Mouse (Mus musculus) CH12.LX (cell line): ENCODE results near the gene Asap2. TPM values are rescaled to one million over a fixed set of nuclear protein-coding genes. Genes with fewer than 3 reads are reported as not detected.

Source experiments
- DNase-seq: peaks from one replicate; pipeline ENCODE4 v3.0.0-alpha.2; 2013; ENCODE audit errors: extremely low read depth
- H3K27ac ChIP-seq: 2 replicates; pipeline ENCODE4 v1.5.1; 2012; ENCODE audit warnings: low read depth, mild to moderate bottlenecking, control low read depth, moderate library complexity; ENCODE audit not compliant: insufficient read depth
- H3K27me3 ChIP-seq: replicated peaks from 2 replicates; pipeline ENCODE3; 2012; ENCODE audit warnings: inconsistent platforms
- H3K36me3 ChIP-seq, 2 experiments: replicated peaks in 1 of 2; 2 replicates each; pipeline versions ENCODE3 to v1.6.1; 2012; ENCODE audit warnings: inconsistent platforms in 1 of 2, low read length in 1 of 2, mild to moderate bottlenecking in 1 of 2, mixed read lengths in 1 of 2, moderate library complexity in 1 of 2; ENCODE audit not compliant: control insufficient read depth in 1 of 2, insufficient read depth in 1 of 2
- H3K4me1 ChIP-seq, 2 experiments: 2 replicates each; pipeline ENCODE4 v1.6.1; 2012; ENCODE audit warnings: inconsistent platforms in 1 of 2, moderate library complexity in 1 of 2; ENCODE audit not compliant: insufficient read depth in 2 of 2, control insufficient read depth in 1 of 2
- H3K4me2 ChIP-seq: 2 replicates; pipeline ENCODE4 v1.6.1; 2012; ENCODE audit warnings: low read depth, mild to moderate bottlenecking, control low read depth; ENCODE audit not compliant: poor library complexity, insufficient read depth, severe bottlenecking
- H3K4me3 ChIP-seq, 3 experiments: fragments of 150-350 bp in 1 of 3; sonication (generic) in 1 of 3; replicated peaks in 1 of 3; 2 replicates each; pipeline versions ENCODE3 to v1.5.1; 2011 to 2012; ENCODE audit warnings: low read depth in 2 of 3, low read length in 2 of 3, mild to moderate bottlenecking in 2 of 3, moderate library complexity in 2 of 3, control low read depth in 1 of 3, improper control_type of control experiment in 1 of 3, inconsistent platforms in 1 of 3, mixed read lengths in 1 of 3; ENCODE audit not compliant: poor library complexity in 1 of 3
- H3K79me2 ChIP-seq: replicated peaks from 2 replicates; pipeline ENCODE4 v1.6.1; 2012; ENCODE audit warnings: mild to moderate bottlenecking, moderate library complexity; ENCODE audit not compliant: control insufficient read depth, poor library complexity, insufficient read depth, severe bottlenecking; ENCODE audit errors: extremely low read depth
- H3K9ac ChIP-seq: 2 replicates; pipeline ENCODE4 v1.6.1; 2012; ENCODE audit warnings: low read depth, mild to moderate bottlenecking, control low read depth, moderate library complexity; ENCODE audit not compliant: insufficient read depth
- H3K9me3 ChIP-seq: replicated peaks from 2 replicates; pipeline ENCODE3; 2012; ENCODE audit warnings: low read length, inconsistent platforms, mixed read lengths
- BHLHE40 ChIP-seq: IDR thresholded peaks from 2 replicates; pipeline ENCODE4 v1.6.1; 2011; ENCODE audit warnings: mild to moderate bottlenecking, low read depth, low read length, improper control_type of control experiment
- CHD2 ChIP-seq: IDR thresholded peaks from 2 replicates; pipeline ENCODE4 v1.6.1; 2011; ENCODE audit warnings: low read length, improper control_type of control experiment
- CTCF ChIP-seq, 2 experiments: IDR thresholded peaks in 1 of 2; conservative IDR thresholded peaks in 1 of 2; 2 replicates each; pipeline ENCODE4 v1.5.1; 2011 to 2012; ENCODE audit warnings: low read depth in 2 of 2, low read length in 2 of 2, improper control_type of control experiment in 1 of 2, inconsistent platforms in 1 of 2, mild to moderate bottlenecking in 1 of 2, moderate library complexity in 1 of 2
- E2F4 ChIP-seq: IDR thresholded peaks from 2 replicates; pipeline ENCODE4 v1.6.1; 2011; ENCODE audit warnings: low read depth, low read length, improper control_type of control experiment; ENCODE audit not compliant: insufficient replicate concordance
- EP300 ChIP-seq: IDR thresholded peaks from 2 replicates; pipeline ENCODE4 v1.6.1; 2011; ENCODE audit warnings: low read length, improper control_type of control experiment
- GABPA ChIP-seq: IDR thresholded peaks from 2 replicates; pipeline ENCODE4 v1.6.1; 2012; ENCODE audit warnings: low read depth, low read length, improper control_type of control experiment, inconsistent platforms; ENCODE audit not compliant: insufficient replicate concordance
- HCFC1 ChIP-seq: IDR thresholded peaks from 2 replicates; pipeline ENCODE4 v1.6.1; 2012; ENCODE audit warnings: low read depth, mild to moderate bottlenecking, inconsistent platforms, low read length, improper control_type of control experiment
- IRF4 ChIP-seq: IDR thresholded peaks from 2 replicates; pipeline ENCODE4 v1.6.1; 2014; ENCODE audit warnings: low read depth, mild to moderate bottlenecking, inconsistent platforms, low read length, improper control_type of control experiment
- KAT2A ChIP-seq: IDR thresholded peaks from 2 replicates; pipeline ENCODE4 v1.6.1; 2012; ENCODE audit warnings: low read length, improper control_type of control experiment, inconsistent platforms; ENCODE audit not compliant: insufficient replicate concordance
- MAFK ChIP-seq: IDR thresholded peaks from 2 replicates; pipeline ENCODE4 v1.6.1; 2011; ENCODE audit warnings: low read length, improper control_type of control experiment; ENCODE audit not compliant: insufficient replicate concordance
- MAZ ChIP-seq: IDR thresholded peaks from 2 replicates; pipeline ENCODE4 v1.6.1; 2012; ENCODE audit warnings: low read depth, mild to moderate bottlenecking, inconsistent platforms, low read length, improper control_type of control experiment, moderate library complexity
- MEF2A ChIP-seq: IDR thresholded peaks from 2 replicates; pipeline ENCODE4 v1.6.1; 2014; ENCODE audit warnings: low read depth, mild to moderate bottlenecking, inconsistent platforms, low read length, improper control_type of control experiment, borderline replicate concordance
- MXI1 ChIP-seq: IDR thresholded peaks from 2 replicates; pipeline ENCODE4 v1.6.1; 2011; ENCODE audit warnings: mild to moderate bottlenecking, low read depth, low read length, improper control_type of control experiment
- NELFE ChIP-seq: IDR thresholded peaks from 2 replicates; pipeline ENCODE4 v1.6.1; 2011; ENCODE audit warnings: low read depth, low read length, improper control_type of control experiment
- NRF1 ChIP-seq: IDR thresholded peaks from 2 replicates; pipeline ENCODE4 v1.6.1; 2014; ENCODE audit warnings: low read depth, mild to moderate bottlenecking, inconsistent platforms, low read length, improper control_type of control experiment, moderate library complexity
- PAX5 ChIP-seq: IDR thresholded peaks from 2 replicates; pipeline ENCODE4 v1.6.1; 2012; ENCODE audit warnings: low read length, inconsistent platforms, mixed read lengths
- POLR2A ChIP-seq: IDR thresholded peaks from 2 replicates; pipeline ENCODE4 v1.6.1; 2011; ENCODE audit warnings: low read depth, mild to moderate bottlenecking, improper control_type of control experiment, low read length
- POLR2AphosphoS2 ChIP-seq: IDR thresholded peaks from 2 replicates; pipeline ENCODE4 v1.6.1; 2011; ENCODE audit warnings: low read depth, low read length, improper control_type of control experiment
- USF1 ChIP-seq: IDR thresholded peaks from 2 replicates; pipeline ENCODE4 v1.6.1; 2014; ENCODE audit warnings: low read depth, mild to moderate bottlenecking, inconsistent platforms, low read length, improper control_type of control experiment
- ZC3H11A ChIP-seq: IDR thresholded peaks from 2 replicates; pipeline ENCODE4 v1.6.1; 2012; ENCODE audit warnings: low read depth, mild to moderate bottlenecking, inconsistent platforms, low read length, improper control_type of control experiment
- ZKSCAN1 ChIP-seq: IDR thresholded peaks from 2 replicates; pipeline ENCODE4 v1.6.1; 2012; ENCODE audit warnings: low read depth, inconsistent platforms, low read length, improper control_type of control experiment, borderline replicate concordance
- ZNF384 ChIP-seq: IDR thresholded peaks from 2 replicates; pipeline ENCODE4 v1.6.1; 2012; ENCODE audit warnings: low read depth, low read length, improper control_type of control experiment, inconsistent platforms
- dilution Hi-C: fragments of 300-500 bp; cut with MboI; formaldehyde crosslinking; loops from 2 replicates; pipeline ENCODE4 v1.14.3; 2020; ENCODE audit warnings: low sequenced_read_pairs; ENCODE audit not compliant: extremely low pct_unique_long_range_greater_than_20kb, extremely low pct_ligation_motif_present
- in situ Hi-C: fragments of 300-500 bp; cut with MboI; formaldehyde crosslinking; loops from 3 replicates; pipeline ENCODE4 v1.14.3; 2019; ENCODE audit warnings: low sequenced_read_pairs, low pct_ligation_motif_present, low pct_unique_long_range_greater_than_20kb, mixed read lengths
- polyA plus RNA-seq: library from polyadenylated mRNA; unstranded; fragments of >175 nt; gene quantifications from 2 replicates; pipeline ENCODE4 v1.2.1, GENCODE M21; 2012; ENCODE audit warnings: low read depth; ENCODE audit not compliant: insufficient read length
- total RNA-seq, 2 experiments: library from RNA; depleted of rRNA; stranded (reverse); fragments of 300-350 nt in 1 of 2; fragments of >200 nt in 1 of 2; gene quantifications; 2 replicates each; pipeline ENCODE4 v1.2.3; 2012 to 2014

Gene Asap2
- total and polyA plus RNA-seq, 3 experiments, result 0.17 to 0.64 (median 0.17) TPM

DNA sequence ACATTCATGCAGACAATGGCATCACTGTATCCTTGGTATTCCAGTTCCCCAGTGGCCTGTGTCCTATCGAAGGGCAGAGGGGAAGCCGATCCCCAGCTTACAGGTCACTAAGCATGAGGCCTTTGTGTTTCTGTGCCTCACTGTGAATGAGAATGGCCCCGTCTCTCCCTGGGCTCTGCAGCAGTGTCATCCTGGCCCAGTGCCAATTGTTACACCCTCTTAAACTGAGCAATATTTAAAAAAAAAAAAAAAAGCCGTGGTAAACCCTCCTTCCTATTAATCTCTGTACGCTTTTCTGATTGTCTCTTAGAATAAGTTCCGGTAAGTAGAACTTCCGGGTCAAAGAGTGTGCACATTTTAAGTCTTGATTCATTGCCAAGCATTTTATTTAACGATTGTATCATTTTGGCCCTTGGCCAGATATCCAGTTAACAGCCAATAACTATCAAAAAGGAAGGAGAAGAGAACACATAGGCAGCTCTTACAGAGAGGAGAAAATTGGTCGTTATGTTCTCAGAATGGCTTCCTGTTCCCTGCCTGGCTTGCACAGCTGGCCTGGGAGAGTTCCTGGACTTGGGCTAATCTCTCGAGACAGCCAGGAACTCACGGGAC, 214.5 kb downstream of the Asap2 start:
- Histone ChIP-seq H3K4me3 (no peak overlapping the region), H3K4me1 (peaks cover 0 to 25% of the 10 kb centered on the region in 2 experiments; a peak in 3 of 4 replicates), H3K27ac (no peak overlapping the region), H3K9me3 (no peaks in the 10 kb centered on the region), H3K27me3 (no peaks in the 10 kb centered on the region), H3K79me2 (no peaks in the 10 kb centered on the region), H3K4me2 (no peak overlapping the region), H3K36me3 (no peaks in the 10 kb centered on the region), H3K9ac (no peak overlapping the region)
- in situ Hi-C loops (no loop called here), dilution Hi-C loops (no loop called here)
- DNase-seq, result no peak
- TF ChIP-seq POLR2AphosphoS2 (no peak), NRF1 (no peak), POLR2A (no peak), MEF2A (no peak), CHD2 (no peak), E2F4 (no peak)

- TF ChIP-seq ZNF384 (no peak), MXI1 (no peak), KAT2A (no peak), ZKSCAN1 (no peak), CTCF (conservative IDR thresholded peaks at IDR 0.05 in 1 of 2, IDR thresholded peaks at IDR 0.05 in 1 of 2; ENCODE audit: low read depth in 2 of 2, low read length in 2 of 2) (no peak), MAFK (no peak)
- TF ChIP-seq, all 38 proteins: peak for 0
- in situ Hi-C loops, result no loop called here
- Histone ChIP-seq H3K9ac (no peak overlapping the region), H3K9me3 (no peaks in the 10 kb centered on the region), H3K4me1 (peaks cover 0 to 28% of the 10 kb centered on the region in 2 experiments; a peak in 3 of 4 replicates), H3K79me2 (no peaks in the 10 kb centered on the region), H3K27ac (no peak overlapping the region), H3K27me3 (no peaks in the 10 kb centered on the region), H3K4me3 (no peak overlapping the region), H3K36me3 (no peaks in the 10 kb centered on the region), H3K4me2 (no peak overlapping the region)
- dilution Hi-C loops, result no loop called here
- no peak for DNase-seq
These were observed 215.5 kb downstream of the Asap2 start for GRCm38 (mm10) chr12:21205799-21206198.

DNA sequence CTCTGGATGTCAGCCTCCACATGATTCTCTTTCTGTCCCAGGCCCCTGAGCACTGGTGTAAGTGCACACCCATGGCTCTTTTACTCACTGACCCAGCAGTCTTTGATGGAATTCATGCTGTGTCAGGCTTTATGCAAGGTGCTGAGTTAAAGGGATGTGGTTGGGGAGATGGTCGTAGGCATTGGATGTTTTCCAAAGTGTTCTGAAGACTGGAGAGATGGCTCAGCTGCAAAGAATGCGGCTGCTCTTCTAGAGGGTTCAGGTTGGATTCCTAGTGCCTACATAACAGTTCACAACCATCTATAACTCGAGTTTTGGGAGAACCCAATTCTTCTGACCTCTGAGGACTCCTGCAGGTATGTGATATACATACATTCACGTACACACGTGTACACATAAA, 217.2 kb downstream of the Asap2 start:
- H3K4me1 ChIP-seq, result peaks cover 0 to 28% of the 10 kb centered on the region in 2 experiments; a peak in 3 of 4 replicates
- in situ Hi-C loops, result no loop called here
- no peak overlapping the region for H3K4me2 ChIP-seq
- no peak overlapping the region for H3K9ac ChIP-seq
- no peaks in the 10 kb centered on the region for H3K27me3 ChIP-seq
- no peaks in the 10 kb centered on the region for H3K9me3 ChIP-seq
- dilution Hi-C loops, result no loop called here
- H3K27ac ChIP-seq, result no peak overlapping the region
- TF ChIP-seq NELFE (no peak), CTCF (conservative IDR thresholded peaks at IDR 0.05 in 1 of 2, IDR thresholded peaks at IDR 0.05 in 1 of 2; ENCODE audit: low read depth in 2 of 2, low read length in 2 of 2) (no peak), BHLHE40 (no peak), EP300 (no peak), USF1 (no peak), GABPA (no peak), ZKSCAN1 (no peak), KAT2A (no peak), MAZ (no peak), ZC3H11A (no peak), HCFC1 (no peak), IRF4 (no peak), PAX5 (no peak), MAFK (no peak)
- H3K36me3 ChIP-seq, result no peaks in the 10 kb centered on the region
- H3K4me3 ChIP-seq, result no peak overlapping the region
- DNase-seq, result no peak
- no peaks in the 10 kb centered on the region for H3K79me2 ChIP-seq
